Mouse (Mus musculus) heart, postnatal 0 days (tissue): ENCODE data around the gene Pak6.

Experiments used
- CTCF ChIP-seq: IDR thresholded peaks from 2 replicates; pipeline ENCODE4 v1.5.1; 2016; ENCODE audit warnings: antibody characterized with exemption, control low read depth, low read depth
- EP300 ChIP-seq: IDR thresholded peaks from 2 replicates; pipeline ENCODE4 v1.6.1; 2016; ENCODE audit warnings: antibody characterized with exemption, low read depth

GRCm38 (mm10) chr2:118682544-118683260, 19.6 kb downstream of the Pak6 start:
- TF ChIP-seq CTCF, result no peak
- TF ChIP-seq EP300, result no peak
